Mouse (Mus musculus) spleen, postnatal 14 days (tissue): ENCODE measurements around the gene Duoxa1.
"Not testable (repeated sequence)": the region's sequence is repeated elsewhere in the genome, so short reads cannot be mapped to it uniquely, and the experiment has no call there.

ENCODE experiments used
- DNase-seq, 2 experiments: peaks; one replicate each; pipeline ENCODE4 v3.0.0; 2021 to 2022; ENCODE audit warnings: low spot score in 2 of 2

The Duoxa1 gene

DNA sequence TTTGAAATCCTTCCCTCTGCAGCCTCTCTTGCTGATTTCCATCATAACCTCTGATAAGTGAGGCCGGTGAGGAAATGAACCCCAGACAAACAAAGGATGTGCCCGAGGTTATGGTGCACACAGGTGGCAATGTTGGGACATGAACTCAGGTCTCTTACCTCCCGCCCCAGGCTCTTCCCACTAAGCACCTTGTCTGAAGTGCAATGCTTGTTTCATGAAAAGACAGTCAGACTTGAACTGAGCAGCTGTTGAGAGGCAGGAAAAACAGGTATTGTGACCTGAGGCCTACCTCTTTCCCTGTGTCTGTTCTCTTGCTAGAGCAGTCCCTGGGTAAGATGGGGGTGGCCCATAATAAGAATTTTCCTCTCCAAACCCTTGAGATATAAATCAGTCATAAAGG, 18.7 kb upstream of the Duoxa1 start:
- DNase-seq, result no peak

DNA sequence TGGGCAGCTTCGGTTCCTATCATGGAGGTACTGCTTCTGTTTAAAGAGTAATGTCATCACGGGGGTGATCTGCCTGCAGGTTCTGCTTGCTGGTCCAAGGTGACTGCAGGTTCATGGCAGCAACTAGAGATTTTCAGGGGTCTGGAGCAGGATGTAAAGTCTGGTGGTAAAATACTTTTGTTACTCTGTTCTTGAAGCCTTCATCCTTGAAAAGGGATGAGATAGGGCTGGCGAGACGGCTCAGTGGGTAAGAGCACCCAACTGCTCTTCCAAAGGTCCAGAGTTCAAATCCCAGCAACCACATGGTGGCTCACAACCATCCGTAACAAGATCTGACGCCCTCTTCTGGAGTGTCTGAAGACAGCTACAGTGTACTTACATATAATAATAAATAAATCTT, 16.8 kb upstream of the Duoxa1 start:
- DNase-seq, result not testable (repeated sequence)

DNA sequence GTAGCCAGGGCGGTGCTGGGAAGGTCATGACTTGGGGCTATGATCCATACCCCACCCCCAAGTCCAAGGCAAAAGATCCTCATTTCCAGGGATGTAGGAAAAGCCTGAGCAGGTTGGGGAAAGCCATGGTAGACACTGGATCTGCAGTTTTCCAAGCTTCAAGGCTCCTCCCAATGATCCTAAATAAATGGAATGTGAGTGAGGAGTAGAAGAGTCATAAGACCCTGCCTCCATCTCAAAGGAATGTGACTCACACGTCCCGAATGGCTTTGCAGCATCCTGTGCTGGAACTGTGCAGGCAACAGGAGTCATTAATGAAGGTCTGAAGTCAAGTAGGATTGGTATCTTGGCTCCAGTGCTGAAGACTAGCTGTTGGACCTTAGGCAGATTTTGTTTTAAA, 14.5 kb upstream of the Duoxa1 start:
- DNase-seq, result no peak

DNA sequence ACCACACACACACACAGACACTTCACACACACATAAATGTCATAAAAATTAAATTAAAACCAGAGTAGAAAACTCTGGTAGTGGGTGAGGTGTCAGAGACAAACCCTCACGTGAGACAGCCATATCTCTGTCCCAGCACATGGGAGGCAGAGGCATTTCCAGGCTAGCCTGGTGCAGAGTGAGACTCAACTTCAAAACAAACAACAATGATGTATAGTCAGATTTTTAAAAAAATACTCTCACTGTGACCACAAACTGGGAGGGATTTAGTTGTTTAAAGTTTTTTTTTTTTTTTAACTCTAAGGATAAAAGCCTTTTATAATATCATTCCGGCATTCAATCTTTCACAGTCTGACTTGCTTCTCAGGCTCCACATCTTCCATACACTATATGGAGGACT, 11.8 kb upstream of the Duoxa1 start:
- DNase-seq, result no peak

DNA sequence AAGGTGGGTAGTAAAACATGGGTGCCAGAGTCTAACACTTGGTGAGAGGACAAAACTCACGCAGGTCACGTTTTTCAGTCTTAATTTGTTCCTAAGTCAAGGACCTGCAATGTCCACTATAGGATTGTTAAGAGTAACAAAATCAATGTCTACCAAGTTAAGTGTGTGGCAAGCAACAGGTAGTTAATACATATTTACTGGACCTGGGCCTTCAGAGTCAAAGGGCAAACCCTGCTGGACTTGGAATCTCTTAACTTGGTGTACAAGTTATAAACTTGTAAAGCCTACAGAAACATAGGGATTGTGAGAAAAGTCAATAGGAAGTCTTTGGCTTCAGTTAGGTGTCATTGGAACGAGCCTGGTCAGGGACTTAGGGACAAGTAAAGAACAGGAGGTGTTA, 11.1 kb upstream of the Duoxa1 start:
- DNase-seq, result no peak

DNA sequence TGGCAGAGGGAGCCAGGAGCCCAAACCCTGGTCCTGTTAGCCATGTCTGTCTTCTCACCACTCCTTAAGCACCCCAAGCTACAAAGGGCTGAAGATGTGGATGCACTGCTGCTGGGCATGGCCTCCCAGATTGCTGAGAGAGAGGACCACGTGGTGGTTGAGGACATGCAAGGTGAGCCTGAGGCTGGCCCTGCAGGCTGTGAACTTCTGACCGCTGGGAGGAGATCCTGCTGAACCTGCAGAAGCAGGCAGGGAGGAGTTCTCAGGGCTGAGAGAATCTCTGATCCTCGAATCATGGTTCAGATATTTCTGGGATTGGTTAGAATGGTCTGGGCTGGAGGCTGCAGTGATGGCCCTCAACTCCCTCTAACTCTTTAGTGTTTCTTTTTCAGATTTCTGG, 10.4 kb upstream of the Duoxa1 start:
- DNase-seq, result no peak

DNA sequence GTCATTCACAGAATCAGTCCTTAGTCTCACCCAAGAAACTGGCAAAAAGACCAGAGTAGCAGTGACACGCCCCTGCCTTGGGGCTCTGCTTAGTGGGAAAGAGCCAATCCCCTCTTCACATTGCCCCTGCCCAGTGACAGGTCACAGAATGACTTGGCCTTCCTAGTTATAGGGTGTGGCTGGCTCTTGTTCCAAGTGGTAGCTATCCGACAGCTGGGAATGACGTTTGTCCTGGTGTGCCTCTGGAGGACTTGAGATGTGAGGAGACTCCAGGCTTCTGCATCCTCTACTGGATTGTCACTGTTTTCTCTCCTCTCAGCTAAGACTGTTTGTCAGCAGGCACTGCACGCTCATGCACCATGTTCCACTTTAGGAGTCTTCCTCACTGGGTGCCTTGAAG, 3.9 kb upstream of the Duoxa1 start:
- DNase-seq, result no peak

DNA sequence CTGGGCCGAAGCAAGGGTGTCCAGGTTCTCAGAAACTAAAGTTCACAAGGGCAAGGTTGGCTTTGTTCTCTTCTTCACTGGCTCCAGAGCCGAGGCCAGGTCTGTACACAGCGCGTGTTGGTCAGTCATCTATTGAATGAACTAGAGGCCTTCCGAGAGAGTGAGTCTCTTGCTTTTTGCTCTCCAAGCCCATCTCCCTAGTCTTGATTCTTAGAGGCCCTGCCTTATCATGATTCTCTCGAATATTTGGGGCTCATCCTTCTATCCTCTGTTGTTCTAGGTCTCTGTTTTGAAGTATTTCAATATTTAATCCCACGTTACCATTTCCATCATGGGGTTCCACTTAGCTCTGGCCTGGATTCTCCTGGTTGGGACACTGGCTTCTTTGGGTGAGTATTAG, 1.8 kb upstream of the Duoxa1 start, which contains the start of gene Duox1:
Gene Duox1 (plus strand): TSS at position 301 of the 400 bp plus-strand sequence.
- DNase-seq, result no peak

DNA sequence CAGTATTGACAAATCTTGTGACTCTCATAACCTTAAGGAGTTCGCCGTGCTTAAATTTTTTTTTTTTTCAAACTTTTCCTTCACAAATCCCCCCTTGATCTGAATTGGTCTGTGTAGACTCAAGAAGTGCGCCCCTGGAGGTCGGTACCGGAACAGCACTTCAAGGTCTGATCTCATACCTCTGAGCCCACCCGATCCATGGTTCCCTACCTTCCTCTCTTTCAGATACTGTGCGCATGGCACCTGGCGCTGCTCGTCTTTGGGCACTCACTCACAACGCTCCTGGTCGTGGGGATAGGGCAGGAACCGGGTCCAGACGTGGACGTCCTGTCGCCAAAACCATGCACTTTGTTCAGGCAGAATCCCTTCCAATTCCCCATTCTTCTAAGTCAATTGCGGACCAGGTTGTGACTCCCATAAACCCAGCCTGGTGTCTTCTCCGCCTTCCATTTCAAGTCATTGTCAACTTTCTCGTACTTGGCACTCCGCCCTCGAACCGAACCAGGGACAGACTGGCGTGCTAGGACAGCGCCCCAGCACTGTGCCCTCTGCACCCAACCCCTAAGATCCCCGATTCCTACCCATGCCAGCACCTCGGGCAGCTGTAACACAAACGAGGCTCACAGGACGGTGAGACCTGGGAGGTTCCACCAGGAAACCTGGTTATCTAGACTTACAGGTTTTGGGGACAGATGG, 660 bp downstream of the Duoxa1 start:
- peak; percentile 30 to 53 for DNase-seq

DNA sequence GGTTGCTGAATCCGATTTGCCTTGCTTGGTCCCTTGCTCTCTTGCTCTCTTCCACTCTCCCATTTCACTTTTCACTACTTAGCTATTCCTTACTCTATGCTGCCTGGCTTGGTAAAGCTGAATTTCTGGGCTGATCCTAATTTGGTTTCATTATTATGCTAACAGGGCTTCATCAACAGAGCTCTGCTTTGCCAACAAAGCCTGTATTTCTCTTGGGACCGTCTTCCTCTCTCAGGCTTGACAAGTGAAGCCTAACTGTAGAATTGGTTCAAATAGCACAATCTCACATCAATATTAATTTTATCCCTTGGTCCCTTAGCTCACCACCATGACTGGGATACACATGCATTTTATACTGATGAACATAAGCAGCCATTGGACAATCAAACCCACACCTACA, 2.0 kb downstream of the Duoxa1 start:
- no peak for DNase-seq

DNA sequence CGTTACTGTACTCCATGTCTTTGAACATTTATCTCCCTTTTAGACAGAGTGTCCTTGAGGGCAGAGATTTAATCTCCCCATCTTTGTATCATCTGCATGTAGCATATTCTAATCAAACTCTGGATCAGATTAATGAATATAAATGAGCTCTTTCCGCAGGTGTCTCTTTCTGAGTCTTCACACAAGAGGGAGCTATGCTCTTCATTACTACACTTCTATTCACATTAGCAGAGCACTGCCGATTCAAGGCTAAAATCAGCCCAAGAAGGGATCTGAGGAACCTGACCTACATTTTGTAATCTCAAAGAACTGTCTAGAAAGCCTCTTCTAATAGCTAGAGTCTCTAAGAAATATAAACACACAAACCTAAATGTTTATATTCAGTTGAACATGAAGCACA, 3.9 kb downstream of the Duoxa1 start:
- no peak for DNase-seq

DNA sequence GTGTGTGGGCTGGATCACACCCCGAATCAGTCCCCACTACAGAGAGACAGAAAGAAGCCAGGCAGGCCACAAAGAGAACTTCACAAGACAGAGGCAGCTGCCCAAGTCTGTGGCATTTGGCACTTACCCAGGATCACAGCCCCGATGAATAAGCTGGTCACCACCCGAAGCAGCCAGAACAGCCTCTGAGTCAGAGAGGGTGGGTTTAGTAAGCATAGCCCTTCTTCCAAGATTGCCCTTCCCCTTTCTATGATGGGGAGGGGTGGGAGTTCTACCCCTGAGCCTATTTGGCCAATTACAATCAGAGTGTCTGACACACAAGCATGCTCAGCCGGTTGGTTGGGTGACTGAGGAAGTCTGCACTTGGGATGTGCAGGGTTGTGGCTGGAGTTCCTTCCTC, 7.3 kb downstream of the Duoxa1 start:
- no peak for DNase-seq

DNA sequence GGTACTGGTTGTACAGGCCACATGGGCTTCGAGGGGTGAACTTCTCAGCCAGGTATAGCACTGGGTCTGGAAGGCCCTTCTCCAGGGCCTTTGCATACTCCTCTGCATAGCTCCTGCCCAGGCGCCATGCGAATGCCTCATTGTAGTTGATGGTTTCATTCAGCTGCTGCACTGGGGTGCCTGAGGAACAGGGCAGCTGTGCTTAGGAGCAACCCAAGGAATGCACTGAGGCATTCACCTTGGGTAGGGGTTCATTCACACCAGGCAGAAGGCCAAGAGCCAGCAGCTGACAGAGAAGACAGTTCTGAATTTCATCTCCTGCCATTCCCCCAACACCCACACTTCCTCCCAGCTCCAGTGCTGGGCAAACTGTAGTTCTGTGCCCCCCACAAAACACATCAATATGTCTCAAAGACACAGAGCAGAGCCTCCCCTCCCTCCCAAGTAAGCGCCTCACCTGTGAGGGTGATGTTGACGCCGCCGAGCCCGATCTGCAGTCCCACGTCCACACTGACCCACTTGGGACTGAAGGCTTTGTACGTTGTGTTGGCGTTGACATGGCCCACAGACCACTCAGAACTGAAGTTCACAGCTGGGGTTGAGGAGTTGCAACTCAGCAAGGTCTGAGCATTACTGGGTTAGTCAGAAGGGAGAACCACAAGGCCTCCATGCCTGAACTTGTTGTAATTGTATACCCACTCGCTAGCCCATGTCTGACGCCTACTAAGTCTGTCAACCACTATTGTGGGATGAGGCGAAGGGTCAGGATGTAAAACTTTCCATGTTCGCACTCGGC, 8.2 kb downstream of the Duoxa1 start:
- no peak for DNase-seq

DNA sequence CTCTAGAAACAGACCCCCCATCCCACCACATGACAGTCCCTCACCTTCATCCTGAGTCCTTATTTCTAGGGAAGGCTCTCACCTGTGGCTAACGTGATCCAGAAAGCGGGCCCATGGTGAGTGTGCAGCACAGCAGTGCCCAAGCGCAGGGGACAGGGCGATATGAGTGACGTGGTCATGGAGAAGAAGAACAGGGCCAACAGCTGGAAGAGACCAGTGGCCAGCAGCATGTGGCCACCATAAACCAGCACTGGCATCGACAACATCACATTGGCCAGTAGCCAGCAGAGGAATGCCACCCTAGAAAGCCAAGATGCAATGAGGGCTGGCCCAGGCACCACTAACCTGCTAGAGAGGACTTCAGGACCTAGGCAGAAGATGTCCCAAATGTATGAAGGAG, 9.0 kb downstream of the Duoxa1 start:
- DNase-seq, result no peak

DNA sequence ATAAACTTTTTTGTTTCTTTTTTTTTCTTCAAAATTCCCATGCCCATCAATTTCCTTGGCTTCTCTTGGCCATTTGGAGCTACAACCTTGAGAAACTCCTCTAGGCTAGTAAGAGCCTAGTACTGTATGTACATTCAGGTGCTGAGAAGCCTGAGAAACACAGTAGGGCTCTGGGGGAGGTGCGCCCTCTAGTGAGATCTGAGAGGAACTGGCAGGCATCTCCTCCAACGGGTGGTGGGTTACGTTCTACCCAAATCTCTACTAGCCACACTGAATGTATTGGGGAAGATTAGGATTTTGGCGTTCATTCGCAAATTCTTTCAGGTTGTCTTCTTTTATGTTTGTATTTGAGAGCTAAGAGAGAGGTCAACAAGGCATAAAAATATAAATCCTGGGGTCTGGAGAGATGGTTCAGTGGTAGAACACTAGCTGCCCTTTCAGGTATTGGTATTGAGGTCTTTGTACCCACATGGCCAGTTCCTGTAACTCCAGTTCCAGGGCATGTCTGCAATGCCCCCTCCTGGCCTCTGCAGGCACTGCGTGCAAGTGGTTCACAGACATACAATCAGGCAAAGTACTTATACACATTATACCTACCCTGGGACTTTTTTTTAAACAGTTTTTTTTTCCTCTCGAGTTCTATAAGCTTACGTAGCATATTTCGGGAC, 10.8 kb downstream of the Duoxa1 start:
- DNase-seq, result peak; percentile 27 to 48

DNA sequence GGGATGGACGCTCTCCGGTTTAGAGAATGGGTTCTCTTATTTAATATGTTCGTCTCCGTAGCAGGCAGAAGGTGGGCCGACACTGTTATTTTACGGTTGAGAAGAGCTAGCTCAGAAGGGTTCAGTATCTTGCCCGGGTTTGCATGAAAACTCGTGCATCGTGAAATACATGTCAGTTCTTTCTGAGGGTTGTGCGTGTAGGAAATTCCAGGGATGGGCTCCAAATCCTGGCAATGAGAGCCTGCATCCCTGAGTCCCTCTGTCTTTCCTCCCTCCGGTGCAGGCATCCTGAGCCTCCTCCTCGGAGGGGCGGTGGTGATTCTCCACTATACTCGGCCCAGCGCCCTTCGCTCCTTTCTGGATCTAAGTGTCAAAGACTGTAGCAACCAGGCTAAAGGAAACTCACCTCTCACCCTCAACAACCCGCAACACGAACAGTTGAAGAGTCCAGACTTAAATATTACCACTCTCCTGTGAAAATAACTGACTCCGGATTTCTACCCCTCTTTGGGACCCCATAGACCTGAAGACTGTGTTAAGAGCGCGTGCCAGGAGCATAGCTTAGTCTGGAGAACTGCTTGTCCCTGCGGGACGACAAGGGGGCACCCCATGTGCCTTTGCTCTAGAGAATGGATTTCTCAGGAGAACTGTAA, 11.5 kb downstream of the Duoxa1 start:
- DNase-seq, result no peak

DNA sequence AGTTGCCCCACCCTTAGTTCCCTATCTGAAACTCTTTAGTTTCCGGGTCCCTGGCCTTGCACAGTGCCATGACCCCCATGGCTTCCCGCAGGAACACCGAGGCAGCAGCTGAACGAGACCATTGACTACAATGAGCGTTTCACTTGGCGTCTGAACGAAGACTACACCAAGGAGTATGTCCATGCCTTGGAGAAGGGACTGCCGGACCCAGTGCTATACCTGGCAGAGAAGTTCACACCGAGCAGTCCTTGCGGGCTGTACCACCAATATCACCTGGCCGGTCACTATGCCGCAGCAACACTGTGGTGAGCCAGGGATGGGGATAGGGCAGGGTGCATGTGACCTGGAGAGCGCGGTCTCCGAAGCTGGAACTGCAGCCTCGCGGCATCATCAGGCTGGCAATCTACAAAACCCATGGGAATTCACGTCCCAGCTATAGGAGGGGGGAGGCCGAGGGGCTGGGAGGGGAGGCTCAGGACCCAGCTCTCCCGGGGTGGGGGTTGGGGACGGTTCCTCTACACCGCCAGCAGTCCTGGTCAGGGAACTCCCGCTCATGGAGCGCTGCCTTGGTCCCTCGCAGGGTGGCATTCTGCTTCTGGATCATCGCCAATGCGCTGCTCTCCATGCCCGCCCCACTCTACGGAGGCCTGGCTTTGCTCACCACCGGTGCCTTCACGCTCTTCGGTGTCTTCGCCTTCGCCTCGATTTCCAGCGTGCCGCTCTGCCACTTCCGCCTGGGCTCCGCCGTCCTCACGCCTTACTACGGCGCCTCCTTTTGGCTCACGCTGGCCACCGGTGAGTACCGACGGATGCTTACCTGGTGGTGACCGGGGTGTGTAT, 12.2 kb downstream of the Duoxa1 start:
- DNase-seq, result no peak

DNA sequence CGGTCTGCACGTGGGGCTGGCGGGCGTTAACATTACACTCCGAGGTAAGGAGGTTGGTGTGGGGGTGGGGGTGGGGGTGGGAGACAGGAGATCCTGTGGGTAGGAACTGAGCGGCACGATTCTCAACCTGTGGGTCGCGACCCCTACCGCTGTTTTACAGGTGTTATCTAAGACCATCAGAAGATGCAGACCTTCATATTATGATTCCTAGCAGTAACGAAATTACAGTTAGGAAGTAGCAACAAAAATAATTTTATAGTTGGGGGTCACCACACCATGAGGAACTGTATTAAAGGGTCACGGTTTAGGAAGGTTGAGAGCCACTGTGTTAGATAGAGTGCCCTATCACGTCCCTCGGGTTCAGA, 12.9 kb downstream of the Duoxa1 start:
- no peak for DNase-seq

DNA sequence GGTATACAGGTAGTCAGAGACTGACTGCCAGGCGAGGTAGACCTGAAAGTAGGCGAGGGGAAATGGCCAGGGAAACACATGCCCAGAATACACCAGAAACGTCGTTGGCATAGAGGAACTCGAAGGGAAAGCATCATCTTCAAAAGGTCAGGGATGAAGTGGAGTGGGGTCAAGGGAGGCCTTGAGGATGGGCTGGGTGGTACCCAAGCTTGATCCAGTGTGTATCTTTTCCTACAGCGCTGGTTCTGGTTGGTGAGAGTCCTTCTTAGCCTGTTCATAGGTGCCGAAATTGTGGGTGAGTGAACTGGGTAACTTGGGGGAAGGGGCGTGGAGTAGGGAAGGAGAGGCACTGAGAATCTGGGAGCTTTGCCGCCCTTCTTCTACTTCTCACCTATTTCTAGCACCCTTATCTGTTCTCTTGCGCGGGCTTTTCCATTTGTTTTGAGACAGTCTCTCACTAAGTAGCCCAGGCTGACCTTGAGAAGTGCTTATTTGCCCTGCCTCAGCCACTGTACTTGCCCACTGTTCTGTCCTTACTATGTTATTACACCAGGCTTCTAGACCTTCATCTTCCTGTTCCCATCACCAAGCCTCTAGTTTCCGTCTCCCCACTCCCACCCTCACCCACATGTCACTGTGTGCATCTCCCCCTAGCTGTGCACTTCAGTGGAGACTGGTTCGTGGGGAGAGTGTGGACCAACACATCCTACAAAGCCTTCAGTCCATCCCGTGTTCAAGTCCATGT, 13.4 kb downstream of the Duoxa1 start:
- no peak for DNase-seq

DNA sequence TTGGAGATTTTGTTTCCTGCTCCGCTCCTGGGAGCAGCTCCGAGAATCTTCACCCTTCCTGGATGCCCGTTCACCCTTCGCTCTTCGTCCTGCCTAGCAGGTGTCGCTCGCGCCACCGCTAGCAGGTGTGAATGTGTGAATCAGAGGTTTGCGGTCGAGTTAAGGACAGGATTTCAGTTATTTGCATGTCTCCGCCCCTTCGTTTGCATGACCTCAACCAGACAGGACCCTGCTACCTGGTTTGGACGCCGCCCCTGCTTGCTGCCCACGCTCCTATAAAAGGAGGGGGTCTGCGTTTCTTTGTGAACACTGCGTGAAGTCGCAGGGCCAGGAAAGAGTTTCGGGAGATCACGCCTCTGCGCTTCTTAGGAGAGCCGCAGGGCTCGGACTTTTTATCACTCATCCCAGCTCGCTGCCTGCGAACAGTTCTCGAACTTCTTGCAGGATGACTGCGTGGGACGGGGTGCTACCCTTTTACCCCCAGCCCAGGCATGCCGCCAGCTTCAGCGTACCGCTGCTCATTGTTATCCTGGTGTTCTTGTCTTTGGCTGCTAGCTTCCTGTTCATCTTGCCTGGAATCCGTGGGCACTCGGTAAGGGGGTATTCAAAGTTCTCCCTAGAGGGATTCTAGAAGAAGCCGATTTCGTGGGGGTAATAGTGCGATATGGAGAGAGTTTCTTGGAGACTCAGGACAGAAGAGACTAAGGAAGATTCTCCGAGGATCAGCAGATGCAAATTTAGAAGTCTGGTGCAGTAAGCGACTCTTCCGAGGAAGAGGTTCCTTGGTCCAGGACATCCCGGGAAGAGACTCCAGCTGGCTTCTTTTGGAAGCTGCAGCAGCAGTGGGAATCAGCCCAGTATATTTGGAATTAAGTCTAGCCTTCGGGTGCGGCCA, 14.7 kb downstream of the Duoxa1 start, which contains the start of gene Duoxa2:
Gene Duoxa2 (plus strand): TSS at position 305 of the 895 bp plus-strand sequence.
- DNase-seq, result no peak
